Mouse (Mus musculus) MEL (cell line): ENCODE measurements around the gene H3f3a. TPM values are rescaled to one million over a fixed set of nuclear protein-coding genes. Genes with fewer than 3 reads are reported as not detected.

Source experiments
- DNase-seq: peaks from one replicate; pipeline ENCODE4 v3.0.0; 2011; ENCODE audit warnings: low read depth, low spot score
- H3K27ac ChIP-seq: 2 replicates; pipeline ENCODE4 v1.5.1; 2012; ENCODE audit warnings: low read depth, mild to moderate bottlenecking, control low read depth, low read length, moderate library complexity; ENCODE audit not compliant: control insufficient read depth
- H3K27me3 ChIP-seq, 2 experiments: fragments of 150-350 bp in 1 of 2; sonication (generic) in 1 of 2; 2 replicates each; pipeline ENCODE4 v1.6.1; 2012; ENCODE audit warnings: low read length in 2 of 2, mild to moderate bottlenecking in 2 of 2, improper control_type of control experiment in 1 of 2, moderate library complexity in 1 of 2; ENCODE audit not compliant: insufficient read depth in 2 of 2, control insufficient read depth in 1 of 2
- H3K36me3 ChIP-seq, 2 experiments: 2 replicates each; pipeline ENCODE4 v1.6.1; 2012 to 2014; ENCODE audit warnings: low read length in 2 of 2, improper control_type of control experiment in 1 of 2, inconsistent platforms in 1 of 2, mild to moderate bottlenecking in 1 of 2; ENCODE audit not compliant: insufficient read depth in 2 of 2, control insufficient read depth in 1 of 2
- H3K4me1 ChIP-seq, 2 experiments: fragments of 150-350 bp in 1 of 2; sonication (generic) in 1 of 2; 2 replicates each; pipeline ENCODE4 v1.6.1; 2012; ENCODE audit warnings: low read length in 2 of 2, improper control_type of control experiment in 1 of 2, mild to moderate bottlenecking in 1 of 2; ENCODE audit not compliant: insufficient read depth in 2 of 2, control insufficient read depth in 1 of 2
- H3K4me3 ChIP-seq, 2 experiments: fragments of 150-350 bp in 1 of 2; sonication (generic) in 1 of 2; 2 replicates each; pipeline ENCODE4 v1.5.1; 2012; ENCODE audit warnings: low read depth in 2 of 2, low read length in 2 of 2, mild to moderate bottlenecking in 2 of 2, moderate library complexity in 2 of 2, control low read depth in 1 of 2, improper control_type of control experiment in 1 of 2; ENCODE audit not compliant: control insufficient read depth in 1 of 2, insufficient read depth in 1 of 2
- H3K79me2 ChIP-seq: 2 replicates; pipeline ENCODE4 v1.6.1; 2012; ENCODE audit warnings: mild to moderate bottlenecking, low read length, moderate library complexity; ENCODE audit not compliant: control insufficient read depth, poor library complexity, insufficient read depth
- H3K9ac ChIP-seq: 2 replicates; pipeline ENCODE4 v1.6.1; 2012; ENCODE audit warnings: low read depth, mild to moderate bottlenecking, control low read depth, low read length, moderate library complexity; ENCODE audit not compliant: control insufficient read depth, poor library complexity, severe bottlenecking
- H3K9me3 ChIP-seq: fragments of 150-350 bp; sonication (generic); replicated peaks from 2 replicates; pipeline ENCODE4 v1.6.1; 2012; ENCODE audit warnings: mild to moderate bottlenecking, low read length, improper control_type of control experiment, moderate library complexity; ENCODE audit not compliant: insufficient read depth
- BHLHE40 ChIP-seq: IDR thresholded peaks from 2 replicates; pipeline ENCODE4 v1.6.1; 2012; ENCODE audit warnings: low read depth, mild to moderate bottlenecking, inconsistent platforms, low read length, improper control_type of control experiment, borderline replicate concordance
- CHD2 ChIP-seq: IDR thresholded peaks from 2 replicates; pipeline ENCODE4 v1.6.1; 2011; ENCODE audit warnings: low read length, improper control_type of control experiment
- CTCF ChIP-seq, 3 experiments: IDR thresholded peaks in 2 of 3; conservative IDR thresholded peaks in 1 of 3; 2 replicates each; pipeline ENCODE4 v1.5.1; 2011 to 2012; ENCODE audit warnings: low read length in 3 of 3, low read depth in 2 of 3, mild to moderate bottlenecking in 2 of 3, improper control_type of control experiment in 1 of 3, inconsistent platforms in 1 of 3, mixed read lengths in 1 of 3, moderate library complexity in 1 of 3; ENCODE audit not compliant: control insufficient read depth in 1 of 3, insufficient read depth in 1 of 3, poor library complexity in 1 of 3, severe bottlenecking in 1 of 3
- E2F4 ChIP-seq: IDR thresholded peaks from 2 replicates; pipeline ENCODE4 v1.6.1; 2011; ENCODE audit warnings: low read depth, low read length, improper control_type of control experiment, borderline replicate concordance
- ELF1 ChIP-seq: IDR thresholded peaks from 2 replicates; pipeline ENCODE4 v1.6.1; 2014; ENCODE audit warnings: low read depth, mild to moderate bottlenecking, inconsistent platforms, low read length, improper control_type of control experiment, moderate library complexity
- EP300 ChIP-seq, 2 experiments: IDR thresholded peaks; 2 replicates each; pipeline ENCODE4 v1.6.1; 2011; ENCODE audit warnings: improper control_type of control experiment in 2 of 2, low read length in 2 of 2, low read depth in 1 of 2, mild to moderate bottlenecking in 1 of 2
- ETS1 ChIP-seq: IDR thresholded peaks from 2 replicates; pipeline ENCODE4 v1.6.1; 2012; ENCODE audit warnings: low read depth, mild to moderate bottlenecking, inconsistent platforms, low read length, improper control_type of control experiment, moderate library complexity
- HCFC1 ChIP-seq: IDR thresholded peaks from 2 replicates; pipeline ENCODE4 v1.6.1; 2012; ENCODE audit warnings: low read depth, mild to moderate bottlenecking, inconsistent platforms, low read length, improper control_type of control experiment, moderate library complexity
- MAFK ChIP-seq: IDR thresholded peaks from 2 replicates; pipeline ENCODE4 v1.6.1; 2011; ENCODE audit warnings: low read depth, mild to moderate bottlenecking, low read length, improper control_type of control experiment, borderline replicate concordance
- MAX ChIP-seq: IDR thresholded peaks from 2 replicates; pipeline ENCODE4 v1.6.1; 2011; ENCODE audit warnings: low read length, improper control_type of control experiment
- MAZ ChIP-seq: IDR thresholded peaks from 2 replicates; pipeline ENCODE4 v1.6.1; 2012; ENCODE audit warnings: low read depth, mild to moderate bottlenecking, inconsistent platforms, low read length, improper control_type of control experiment
- MXI1 ChIP-seq: IDR thresholded peaks from 2 replicates; pipeline ENCODE4 v1.6.1; 2011; ENCODE audit warnings: mild to moderate bottlenecking, low read depth, low read length, improper control_type of control experiment
- MYB ChIP-seq: IDR thresholded peaks from 2 replicates; pipeline ENCODE4 v1.6.1; 2011; ENCODE audit warnings: mild to moderate bottlenecking, low read depth, low read length, improper control_type of control experiment
- MYC ChIP-seq: IDR thresholded peaks from 2 replicates; pipeline ENCODE4 v1.6.1; 2011; ENCODE audit warnings: low read depth, mild to moderate bottlenecking, low read length, improper control_type of control experiment, moderate library complexity
- NELFE ChIP-seq: IDR thresholded peaks from 2 replicates; pipeline ENCODE4 v1.6.1; 2011; ENCODE audit warnings: low read depth, low read length, improper control_type of control experiment
- NRF1 ChIP-seq: IDR thresholded peaks from 2 replicates; pipeline ENCODE4 v1.6.1; 2014; ENCODE audit warnings: low read depth, mild to moderate bottlenecking, inconsistent platforms, low read length, improper control_type of control experiment, moderate library complexity; ENCODE audit not compliant: poor library complexity, insufficient read depth, severe bottlenecking
- POLR2A ChIP-seq, 2 experiments: IDR thresholded peaks; 2 replicates each; pipeline ENCODE4 v1.6.1; 2011 to 2012; ENCODE audit warnings: low read length in 2 of 2, mild to moderate bottlenecking in 2 of 2, control low read depth in 1 of 2, improper control_type of control experiment in 1 of 2, low read depth in 1 of 2, moderate library complexity in 1 of 2; ENCODE audit not compliant: control insufficient read depth in 1 of 2, insufficient read depth in 1 of 2, poor library complexity in 1 of 2
- POLR2AphosphoS2 ChIP-seq: IDR thresholded peaks from 2 replicates; pipeline ENCODE4 v1.6.1; 2011; ENCODE audit warnings: low read length, improper control_type of control experiment
- SIN3A ChIP-seq: IDR thresholded peaks from 2 replicates; pipeline ENCODE4 v1.6.1; 2012; ENCODE audit warnings: low read length, improper control_type of control experiment, inconsistent platforms
- SMC3 ChIP-seq: IDR thresholded peaks from 2 replicates; pipeline ENCODE4 v1.6.1; 2011; ENCODE audit warnings: low read depth, low read length, improper control_type of control experiment
- TBP ChIP-seq: IDR thresholded peaks from 2 replicates; pipeline ENCODE4 v1.8.0; 2011; ENCODE audit warnings: low read depth, low read length, improper control_type of control experiment
- TCF12 ChIP-seq: IDR thresholded peaks from 2 replicates; pipeline ENCODE4 v1.6.1; 2014; ENCODE audit warnings: low read depth, mild to moderate bottlenecking, inconsistent platforms, low read length, improper control_type of control experiment, moderate library complexity
- UBTF ChIP-seq: IDR thresholded peaks from 2 replicates; pipeline ENCODE4 v1.6.1; 2012; ENCODE audit warnings: low read depth, mild to moderate bottlenecking, inconsistent platforms, low read length, improper control_type of control experiment, moderate library complexity, borderline replicate concordance; ENCODE audit not compliant: insufficient read depth
- USF1 ChIP-seq: IDR thresholded peaks from 2 replicates; pipeline ENCODE4 v1.6.1; 2014; ENCODE audit warnings: low read depth, mild to moderate bottlenecking, inconsistent platforms, low read length, improper control_type of control experiment, moderate library complexity
- ZC3H11A ChIP-seq: IDR thresholded peaks from 2 replicates; pipeline ENCODE4 v1.6.1; 2012; ENCODE audit warnings: low read depth, mild to moderate bottlenecking, inconsistent platforms, low read length, improper control_type of control experiment
- ZKSCAN1 ChIP-seq: IDR thresholded peaks from 2 replicates; pipeline ENCODE4 v1.6.1; 2012; ENCODE audit warnings: low read depth, mild to moderate bottlenecking, inconsistent platforms, low read length, improper control_type of control experiment, moderate library complexity
- ZMIZ1 ChIP-seq: IDR thresholded peaks from 2 replicates; pipeline ENCODE4 v1.6.1; 2012; ENCODE audit warnings: low read depth, mild to moderate bottlenecking, inconsistent platforms, low read length, improper control_type of control experiment, moderate library complexity
- polyA plus RNA-seq, 2 experiments: library from polyadenylated mRNA; stranded (reverse) in 1 of 2; unstranded in 1 of 2; fragments of >175 nt in 1 of 2; fragments of >200 nt in 1 of 2; gene quantifications; 2 replicates each; pipeline versions ENCODE4 v1.2.1 to v1.2.4; 2012; ENCODE audit warnings: low replicate concordance in 2 of 2, low read depth in 1 of 2; ENCODE audit not compliant: insufficient read length in 2 of 2, insufficient read depth in 1 of 2, missing spikeins in 1 of 2
- total RNA-seq: library from RNA; depleted of rRNA; stranded (reverse); fragments of 300-350 nt; gene quantifications from 2 replicates; pipeline ENCODE4 v1.2.3, GENCODE M21; 2012

H3f3a gene
- total and polyA plus RNA-seq, 3 experiments, result 265 to 903 (median 574) TPM

- H3K4me1 ChIP-seq, result peaks cover 3 to 6% of the 10 kb centered on the region in 2 experiments; a peak in 2 of 4 replicates
- DNase-seq, result no peak
- no peak overlapping the region for H3K27ac ChIP-seq
Observed at GRCm38 (mm10) chr1:180815371-180816024, 1.8 kb upstream of the H3f3a start.

DNA sequence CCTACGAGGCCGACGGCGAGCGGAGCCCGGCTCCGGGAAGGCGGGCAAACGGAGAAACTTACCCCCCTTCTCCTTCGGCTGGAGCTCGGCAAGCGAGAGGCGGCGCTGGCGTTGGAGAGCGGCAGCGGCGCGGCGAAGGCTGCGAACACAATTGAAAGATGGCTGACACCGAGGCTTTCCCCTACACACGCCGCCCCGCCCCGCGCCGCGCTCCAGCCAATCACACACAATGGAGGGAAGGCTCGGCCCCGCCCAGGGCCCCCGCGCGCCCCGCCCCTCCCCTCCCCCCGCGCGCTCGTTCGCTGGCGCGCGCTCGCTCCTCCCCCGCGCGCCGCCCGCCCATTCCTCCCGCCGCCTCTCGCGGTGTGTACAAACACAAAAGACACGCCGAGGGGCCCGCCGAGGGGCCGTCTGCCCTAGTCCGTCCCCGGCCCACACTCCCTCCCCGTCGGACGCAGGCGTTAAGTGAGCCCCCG, 296 bp downstream of the H3f3a start:
- Histone ChIP-seq H3K27ac (peak overlapping the region; percentile 99), H3K36me3 (peaks cover 1 to 25% of the 10 kb centered on the region in 2 experiments; a peak in 3 of 4 replicates), H3K9me3 (no peaks in the 10 kb centered on the region), H3K4me1 (peaks cover 3 to 7% of the 10 kb centered on the region in 2 experiments; a peak in 2 of 4 replicates), H3K9ac (peak overlapping the region; percentile 100), H3K27me3 (no peaks in the 10 kb centered on the region), H3K4me3 (peak overlapping the region; percentile 85 to 92), H3K79me2 (peaks cover 35% of the 10 kb centered on the region)
- TF ChIP-seq MAX (0 out of 2 replicates have a peak, but pooled peaks have one; percentile 43), TCF12 (peak; percentile 74), MYC (no peak), MYB (no peak), ZKSCAN1 (no peak), SIN3A (peak; percentile 59), CTCF (IDR thresholded peaks at IDR 0.05 in 2 of 3, conservative IDR thresholded peaks at IDR 0.05 in 1 of 3; ENCODE audit: control insufficient read depth in 1 of 3, insufficient read depth in 1 of 3, low read depth in 2 of 3, low read length in 3 of 3, poor library complexity in 1 of 3, severe bottlenecking in 1 of 3) (no peak), UBTF (peak; percentile 93; the same call in 1 of the 2 replicates), ETS1 (peak; percentile 24; the same call in 1 of the 2 replicates), EP300 (IDR thresholded peaks at IDR 0.05; ENCODE audit: low read depth in 1 of 2, low read length in 2 of 2) (peak in 1 of 2 experiments; percentile 23; a peak in 1 of 4 replicates), SMC3 (no peak), TBP (peak; percentile 92), POLR2AphosphoS2 (peak; percentile 83), USF1 (no peak), MXI1 (peak; percentile 51; the same call in 1 of the 2 replicates), ZC3H11A (no peak), POLR2A (IDR thresholded peaks at IDR 0.05; ENCODE audit: control insufficient read depth in 1 of 2, insufficient read depth in 1 of 2, low read depth in 1 of 2, low read length in 2 of 2, poor library complexity in 1 of 2) (peak; percentile 91 to 94), BHLHE40 (no peak), HCFC1 (peak; percentile 60), MAFK (no peak), NELFE (peak; percentile 97), ELF1 (no peak), ZMIZ1 (peak; percentile 97)
- DNase-seq, result peak; percentile 92

More at GRCm38 (mm10) chr1:180815371-180816024, 1.8 kb upstream of the H3f3a start:
- no peaks in the 10 kb centered on the region for H3K9me3 ChIP-seq
- H3K79me2 ChIP-seq, result peaks cover 26% of the 10 kb centered on the region
- no peak for TF ChIP-seq ETS1
- TF ChIP-seq ZKSCAN1, result no peak
- no peak for TF ChIP-seq NRF1
- no peak for TF ChIP-seq TBP
- TF ChIP-seq SMC3, result no peak
- no peak for TF ChIP-seq SIN3A
- TF ChIP-seq CTCF (IDR thresholded peaks at IDR 0.05 in 2 of 3, conservative IDR thresholded peaks at IDR 0.05 in 1 of 3; ENCODE audit: control insufficient read depth in 1 of 3, insufficient read depth in 1 of 3, low read depth in 2 of 3, low read length in 3 of 3, poor library complexity in 1 of 3, severe bottlenecking in 1 of 3), result no peak
- no peak for TF ChIP-seq POLR2A (IDR thresholded peaks at IDR 0.05; ENCODE audit: control insufficient read depth in 1 of 2, insufficient read depth in 1 of 2, low read depth in 1 of 2, low read length in 2 of 2, poor library complexity in 1 of 2)
- no peak for TF ChIP-seq MYB
- no peak for TF ChIP-seq NELFE
- TF ChIP-seq MAFK, result no peak
- no peak for TF ChIP-seq MAZ
- no peak for TF ChIP-seq E2F4
- TF ChIP-seq CHD2, result no peak
- H3K27me3 ChIP-seq, result no peaks in the 10 kb centered on the region
- H3K36me3 ChIP-seq, result peaks cover 0 to 16% of the 10 kb centered on the region in 2 experiments; a peak in 3 of 4 replicates
- H3K9ac ChIP-seq, result no peak overlapping the region
- H3K4me3 ChIP-seq, result no peak overlapping the region
